Mouse (Mus musculus) spleen, adult 2 months (tissue): ENCODE results near the gene H2-M10.6.

Experiments used
- CTCF ChIP-seq: fragments of 200-500 bp; IDR thresholded peaks from 2 replicates; pipeline ENCODE4 v1.5.1; 2011; ENCODE audit warnings: mild to moderate bottlenecking, inconsistent platforms; ENCODE audit not compliant: insufficient read depth, insufficient read length, insufficient replicate concordance; ENCODE audit errors: extremely low read depth
- POLR2A ChIP-seq: fragments of 200-500 bp; IDR thresholded peaks from 2 replicates; pipeline ENCODE4 v1.6.1; 2011; ENCODE audit warnings: low read depth, low read length, inconsistent platforms

GRCm38 (mm10) chr17:36836427-36836812 is 24.4 kb downstream of the H2-M10.6 start:
- TF ChIP-seq CTCF (no peak), POLR2A (no peak)
